Mouse (Mus musculus) lung, postnatal 14 days (tissue): ENCODE measurements around the gene Nob1.

ENCODE experiments used
- DNase-seq: peaks from one replicate; pipeline ENCODE4 v3.0.0; 2021

Nob1 gene

DNA sequence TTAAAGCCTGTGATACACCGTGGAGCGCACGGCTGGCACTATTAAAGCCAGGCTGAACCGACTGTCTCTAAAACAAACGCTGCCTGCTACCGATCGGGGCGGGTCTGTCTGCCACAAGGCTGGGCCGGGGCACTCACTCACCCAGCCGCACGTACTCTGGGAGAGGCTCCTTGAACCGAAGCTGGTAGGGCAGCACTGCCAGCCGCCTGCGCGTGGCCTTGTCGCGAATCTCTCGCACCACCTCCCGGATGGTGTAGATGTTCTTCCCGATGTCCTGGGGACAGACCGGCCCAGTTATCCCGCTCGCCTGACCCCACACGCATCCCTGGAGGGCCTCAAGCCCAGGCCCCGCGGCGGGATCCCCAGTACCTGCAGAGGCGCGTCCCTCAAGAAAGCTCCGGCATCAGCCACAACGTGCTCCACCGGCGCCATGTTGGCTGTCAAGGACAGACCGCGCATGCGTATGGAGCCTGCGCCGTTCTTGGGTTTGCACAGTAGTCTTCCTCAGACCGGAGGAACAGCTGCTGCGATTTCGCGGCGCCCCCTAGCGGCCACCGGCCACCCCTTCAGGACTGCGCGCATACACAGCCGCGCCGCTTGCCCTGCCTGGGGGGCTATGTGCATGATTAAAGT lies at the start of gene Nob1:
Nob1 (minus strand) TSS at position 455 of the 633 bp plus-strand sequence.
- peak; percentile 98 for DNase-seq

DNA sequence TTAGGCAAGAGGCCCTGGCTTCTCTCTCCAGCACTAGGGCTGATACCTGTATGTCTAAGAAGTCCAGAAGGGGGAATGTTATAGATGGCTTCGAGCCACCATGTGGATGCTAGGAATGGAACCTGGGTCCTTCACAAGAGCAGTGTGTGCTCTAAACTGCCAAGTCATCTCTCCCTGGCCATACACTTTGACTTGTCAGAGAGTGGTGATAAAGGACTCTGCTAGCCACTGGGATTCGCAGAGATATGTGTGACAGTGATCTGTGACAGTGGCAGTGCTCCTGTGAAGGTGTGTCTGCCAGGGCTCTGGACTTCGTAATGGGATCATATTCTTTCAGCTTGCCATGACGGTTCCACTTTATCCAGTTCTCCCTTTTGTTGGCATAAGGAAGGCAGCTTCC lies 48.5 kb upstream of the Nob1 start:
- DNase-seq = no peak

DNA sequence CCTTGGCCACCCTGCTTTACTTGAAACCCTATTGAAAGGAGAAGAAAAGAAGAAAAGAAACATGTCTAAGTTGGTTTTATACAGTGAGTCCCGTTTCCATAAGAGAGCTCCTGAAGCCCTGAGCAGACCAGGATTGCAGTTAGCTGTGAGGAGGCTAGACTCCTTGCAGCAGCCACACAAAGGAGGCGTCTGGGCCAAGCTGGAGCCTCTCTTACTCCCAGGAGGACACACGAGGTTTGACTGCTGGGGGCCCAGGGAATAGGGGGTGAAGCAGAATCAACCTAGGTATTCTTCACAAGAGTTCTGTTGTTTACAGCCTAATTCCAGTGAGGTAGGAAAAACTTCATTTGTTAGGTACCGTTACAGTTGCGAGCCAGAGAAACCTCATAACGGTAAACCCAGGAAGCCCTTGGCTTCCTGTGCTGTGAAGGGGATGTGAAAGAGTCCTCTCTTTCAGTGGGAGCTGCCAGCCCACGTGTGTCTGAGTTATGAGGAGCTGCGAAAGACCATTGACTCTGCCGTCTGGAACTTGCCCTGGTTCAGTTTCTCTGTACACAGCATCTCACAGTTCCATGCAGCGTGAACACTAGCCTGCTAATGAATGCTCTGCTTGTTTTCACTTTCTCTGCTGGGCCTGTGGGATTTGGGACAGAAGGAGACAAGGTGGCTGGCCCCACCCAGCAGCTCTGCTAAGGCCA lies 47.7 kb upstream of the Nob1 start:
- no peak for DNase-seq

DNA sequence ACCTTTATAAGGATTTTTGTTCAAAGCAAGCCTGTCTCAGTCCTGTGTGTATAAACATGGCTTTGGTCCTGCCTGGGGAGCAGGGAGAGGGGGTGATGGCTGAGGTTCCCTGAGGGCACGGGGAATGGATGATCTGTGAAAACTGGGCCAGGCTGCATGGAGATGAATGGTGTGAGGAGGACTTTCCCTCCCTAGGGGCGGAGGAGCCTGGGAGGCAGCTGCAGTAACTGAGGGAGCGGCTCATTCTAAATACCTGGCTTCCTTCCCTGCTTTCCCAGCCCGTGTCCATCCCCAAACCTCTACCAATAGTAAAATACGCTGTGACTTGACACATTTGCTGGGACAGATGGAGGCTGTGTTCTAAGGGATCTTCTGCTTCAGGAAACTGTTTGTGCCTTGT lies 45.5 kb upstream of the Nob1 start:
- DNase-seq = peak; percentile 18

DNA sequence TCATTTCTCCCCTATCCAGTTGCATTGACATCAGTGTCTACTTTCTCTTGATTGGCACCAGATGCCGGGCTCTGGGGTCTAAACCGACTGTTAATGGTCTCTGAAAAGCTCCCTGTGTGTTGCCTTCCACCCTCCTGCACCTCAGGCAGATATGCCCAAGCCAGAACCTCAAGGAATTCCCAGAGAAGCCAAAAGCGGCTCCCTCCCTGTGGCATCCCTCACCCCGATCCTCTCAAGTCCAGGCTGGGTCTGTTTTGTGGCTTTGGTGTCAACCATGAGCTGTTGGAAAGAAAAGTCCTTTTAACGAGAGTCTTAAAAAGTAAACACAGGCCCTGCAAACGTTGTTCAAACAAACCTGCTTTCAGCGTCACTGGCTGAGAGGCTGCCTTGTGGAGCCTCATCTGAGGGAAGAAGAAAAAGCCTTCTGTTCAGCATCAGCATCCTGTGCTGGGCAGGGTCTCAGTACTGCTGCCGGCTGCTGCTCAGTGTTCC lies 44.0 kb upstream of the Nob1 start:
- DNase-seq = no peak

DNA sequence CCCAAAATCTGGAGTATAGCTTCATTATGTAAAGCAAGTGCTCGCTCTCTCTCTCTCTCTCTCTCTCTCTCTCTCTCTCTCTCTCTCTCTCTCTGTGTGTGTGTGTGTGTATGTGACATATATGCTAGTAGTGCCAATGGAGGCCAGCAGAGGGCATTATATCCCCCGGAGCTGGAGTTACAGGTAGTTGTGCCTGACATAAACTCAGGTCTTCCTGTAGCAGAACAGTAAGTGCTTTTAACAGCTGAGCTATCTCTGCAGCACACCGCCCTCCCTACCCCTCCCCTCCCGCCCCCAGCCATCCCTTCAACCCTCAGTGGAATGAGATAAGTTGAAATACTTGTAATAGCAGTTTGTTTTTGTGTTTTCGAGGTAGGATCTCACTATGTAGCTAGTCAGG lies 41.8 kb upstream of the Nob1 start:
- DNase-seq = no peak

DNA sequence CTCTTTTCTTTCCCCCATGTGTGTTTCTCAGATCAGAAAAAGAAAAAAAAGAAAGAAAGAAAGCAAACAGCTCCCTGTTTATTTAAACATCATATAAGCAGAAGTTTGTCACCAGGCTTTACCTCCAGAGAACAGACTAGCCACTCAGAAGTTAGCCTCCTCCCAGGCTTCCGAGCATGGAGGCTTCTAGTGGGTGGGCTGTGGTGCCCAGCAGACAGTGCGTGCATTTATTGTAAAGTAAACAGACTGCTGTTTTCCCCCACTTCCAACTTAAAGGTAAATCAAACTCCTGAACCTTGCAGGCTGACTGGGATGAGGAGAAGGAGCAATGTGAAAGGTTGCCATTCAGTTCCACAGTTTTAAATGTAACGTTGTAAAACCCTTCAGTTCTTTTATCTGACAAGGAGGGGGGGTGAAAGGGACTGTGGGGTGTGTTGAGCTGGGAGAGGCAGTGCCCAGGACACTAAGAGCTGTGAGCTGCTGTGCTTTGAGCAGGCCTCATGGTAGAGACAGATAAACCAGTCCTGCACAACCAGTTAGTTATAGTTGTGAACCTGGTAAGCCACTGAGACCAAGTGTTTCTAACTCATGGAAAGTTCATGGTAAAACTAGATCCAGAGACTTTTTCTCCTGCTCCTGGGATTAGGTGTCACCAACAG lies 40.6 kb upstream of the Nob1 start:
- no peak for DNase-seq

DNA sequence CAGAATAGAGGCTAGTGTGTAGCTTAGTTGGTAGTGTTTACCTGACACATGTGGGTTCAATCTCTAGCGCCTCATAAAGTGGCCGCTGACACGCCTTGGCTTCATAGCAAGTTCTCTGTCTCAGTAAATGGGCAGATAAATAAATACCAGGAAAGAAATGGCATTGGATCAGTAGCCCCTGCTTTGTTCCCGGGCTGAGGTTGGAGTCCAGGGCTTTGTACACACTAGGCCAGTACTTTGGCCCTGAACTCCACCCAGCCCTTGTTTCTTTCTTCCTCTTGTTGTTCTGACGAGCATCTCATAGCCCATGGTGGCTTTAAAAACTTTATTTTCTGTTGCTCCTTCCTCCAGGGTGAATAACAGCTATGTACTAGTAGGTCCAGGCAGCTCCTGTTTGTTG lies 37.6 kb upstream of the Nob1 start:
- no peak for DNase-seq

DNA sequence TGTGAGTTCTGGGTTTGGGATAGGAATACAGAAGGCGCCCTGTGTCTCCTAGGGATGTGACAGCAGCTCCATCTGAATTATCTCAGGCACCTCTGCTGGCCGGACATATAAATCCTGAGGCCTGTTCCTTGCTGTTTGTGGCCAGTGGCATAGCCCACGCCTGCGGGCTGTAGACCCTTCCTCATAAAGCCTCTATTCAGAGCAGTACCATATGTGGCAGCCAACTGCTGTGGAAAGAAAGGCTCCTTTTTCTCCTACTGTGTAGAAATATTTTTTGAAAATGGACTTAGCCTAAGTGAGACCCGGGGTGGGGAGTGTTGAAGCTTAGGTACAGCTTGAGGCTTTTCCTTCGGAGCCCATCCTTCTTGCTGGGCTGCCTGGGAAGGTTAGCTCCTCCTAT lies 33.4 kb upstream of the Nob1 start:
- DNase-seq = no peak

DNA sequence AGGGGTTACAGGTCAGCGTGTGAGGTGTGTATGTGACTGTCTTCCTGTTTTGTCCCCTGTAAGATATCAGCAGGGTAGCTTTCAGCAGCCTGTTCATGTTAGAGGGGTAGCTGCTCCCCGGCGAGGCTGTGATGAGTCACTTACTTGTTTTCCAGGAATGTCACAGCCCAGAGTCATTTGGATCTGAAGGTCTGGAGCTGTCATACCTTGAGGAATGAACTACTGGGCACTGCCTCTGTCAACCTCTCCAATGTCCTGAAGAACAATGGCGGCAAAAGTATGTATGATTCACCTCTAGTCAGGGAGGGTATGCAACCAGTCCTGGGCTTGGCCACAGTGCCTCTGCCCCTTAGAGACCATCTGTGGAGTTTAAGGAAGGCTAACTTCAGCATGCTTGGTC lies 32.9 kb upstream of the Nob1 start:
- no peak for DNase-seq

DNA sequence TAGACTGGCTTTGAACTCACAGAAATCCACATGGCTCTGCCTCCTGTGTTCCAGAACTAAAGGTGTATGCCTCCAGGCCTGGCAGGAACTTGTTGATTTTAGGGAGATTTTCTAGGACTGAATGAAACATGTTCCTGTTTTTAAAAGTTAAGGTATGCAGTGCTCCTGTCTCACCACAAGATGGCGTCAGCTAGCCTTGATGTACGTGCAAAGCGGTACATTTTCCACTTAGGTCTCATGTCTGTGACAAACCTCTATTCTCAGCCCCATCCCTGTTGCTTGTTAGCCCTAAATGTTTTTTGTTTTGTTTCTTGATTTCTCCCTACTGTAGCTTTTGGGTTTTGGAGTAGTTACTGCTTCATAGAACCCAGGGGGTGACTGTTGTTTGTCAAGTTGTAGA lies 30.4 kb upstream of the Nob1 start:
- DNase-seq = peak; percentile 44

DNA sequence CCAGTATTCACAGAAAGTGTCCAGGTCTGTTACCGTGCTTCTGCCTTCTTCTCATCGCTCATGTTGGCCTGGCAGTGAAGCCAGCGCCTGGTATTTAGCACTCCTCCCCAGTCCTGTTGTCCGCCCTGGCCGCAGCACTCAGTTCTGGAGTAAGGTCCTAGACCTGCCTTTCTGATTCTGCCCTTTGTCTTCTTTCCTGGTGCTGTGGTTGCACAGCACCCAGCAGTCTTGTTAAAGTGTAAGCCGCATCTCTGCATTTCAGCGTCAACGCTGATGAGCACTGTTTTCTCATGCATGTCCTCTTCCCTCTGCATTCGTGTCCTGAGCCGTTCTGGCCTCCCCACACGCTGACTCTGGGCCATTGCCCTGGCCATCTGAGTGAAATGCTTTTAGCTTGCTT lies 28.5 kb upstream of the Nob1 start:
- DNase-seq = no peak

DNA sequence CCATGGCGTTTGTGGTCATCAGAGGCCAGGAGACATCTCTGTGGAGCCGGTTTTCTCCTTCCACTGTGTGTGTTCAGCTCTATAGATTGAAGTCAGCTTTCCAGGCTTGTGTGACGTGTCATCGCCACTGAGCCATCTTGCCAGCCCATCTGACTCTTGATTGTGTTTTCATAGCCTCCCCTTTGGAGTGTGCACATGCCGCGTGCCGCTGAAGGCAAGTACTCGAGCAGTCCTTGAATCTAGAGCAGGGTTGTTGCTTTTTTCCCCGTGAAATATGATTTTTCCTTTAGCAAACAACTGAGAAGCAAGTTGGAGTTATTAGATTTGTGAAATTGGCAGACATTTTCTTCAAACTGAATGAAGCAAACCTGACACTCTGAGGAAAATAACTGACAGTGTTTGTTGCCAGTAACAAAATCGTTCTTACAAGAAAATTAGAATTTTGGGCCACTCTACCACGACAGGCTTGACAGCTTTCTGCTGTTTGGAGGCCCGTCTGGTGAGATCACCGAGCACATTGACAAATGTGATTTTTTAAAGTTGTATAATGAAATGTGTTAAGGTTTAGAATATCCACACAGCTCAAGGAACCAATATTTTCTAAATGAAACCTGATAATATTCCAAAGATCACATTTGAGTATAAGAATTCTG lies 26.7 kb upstream of the Nob1 start:
- DNase-seq = no peak

DNA sequence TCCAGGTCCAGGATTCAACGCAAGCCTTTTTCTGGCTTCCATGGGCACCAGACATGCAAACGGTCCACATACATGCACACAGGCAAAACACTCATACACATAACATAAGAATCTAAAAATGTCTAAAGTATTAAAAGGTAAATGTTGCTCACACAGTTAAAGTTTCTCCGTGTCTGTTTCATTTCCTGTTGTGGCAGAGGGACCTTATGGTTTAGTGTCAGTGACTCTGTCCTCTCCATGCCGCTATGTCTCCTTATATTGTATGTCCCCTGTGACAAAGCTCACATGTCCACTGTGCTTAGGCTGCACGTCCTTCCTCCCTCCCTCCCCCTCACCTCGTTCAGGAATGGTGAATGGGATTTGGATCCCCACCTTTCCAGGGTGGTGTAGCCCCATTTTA lies 24.8 kb upstream of the Nob1 start:
- DNase-seq = no peak

DNA sequence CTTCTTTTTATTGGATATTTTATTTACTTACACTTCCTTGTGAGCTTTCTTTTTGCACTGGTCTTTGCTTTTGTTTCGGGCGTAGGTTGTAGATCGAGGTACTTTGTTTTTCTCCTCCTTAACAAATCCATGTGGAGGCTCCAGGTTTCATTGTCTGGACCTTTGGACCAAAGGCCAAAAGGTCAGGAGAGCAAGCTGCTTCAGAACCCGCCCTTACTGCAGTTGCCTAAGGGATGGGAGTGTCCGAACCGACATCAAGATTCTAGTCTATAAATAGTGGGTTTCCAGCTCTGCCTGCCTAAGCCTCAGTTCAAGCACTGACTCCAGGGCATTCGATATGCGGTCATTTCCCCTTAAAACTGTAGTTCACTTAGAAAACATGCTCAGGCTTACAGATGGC lies 24.3 kb upstream of the Nob1 start:
- no peak for DNase-seq

DNA sequence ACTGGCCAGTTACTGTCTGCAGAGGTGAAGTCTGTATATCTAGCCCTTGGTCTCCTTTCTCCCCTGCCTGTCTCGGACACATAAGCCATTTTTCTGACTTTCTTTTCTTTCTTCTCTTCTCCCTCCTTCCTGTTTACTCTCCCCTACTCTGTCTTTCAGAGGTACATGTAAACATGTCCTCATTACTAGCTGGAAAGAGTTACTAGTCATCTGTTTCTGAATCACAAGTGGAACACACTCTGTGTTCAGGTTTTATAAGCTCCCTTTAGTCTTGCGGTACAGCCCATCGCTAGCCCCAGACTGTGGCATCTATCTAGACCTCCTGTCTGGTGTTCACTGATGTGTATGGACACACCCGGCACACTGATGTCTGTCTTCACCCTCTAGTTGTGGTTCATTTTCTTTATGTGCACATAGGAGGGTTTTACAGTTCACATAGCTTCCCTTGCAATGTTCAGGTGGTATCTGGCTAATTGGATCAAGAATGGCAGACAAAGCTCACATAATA lies 23.6 kb upstream of the Nob1 start:
- no peak for DNase-seq

DNA sequence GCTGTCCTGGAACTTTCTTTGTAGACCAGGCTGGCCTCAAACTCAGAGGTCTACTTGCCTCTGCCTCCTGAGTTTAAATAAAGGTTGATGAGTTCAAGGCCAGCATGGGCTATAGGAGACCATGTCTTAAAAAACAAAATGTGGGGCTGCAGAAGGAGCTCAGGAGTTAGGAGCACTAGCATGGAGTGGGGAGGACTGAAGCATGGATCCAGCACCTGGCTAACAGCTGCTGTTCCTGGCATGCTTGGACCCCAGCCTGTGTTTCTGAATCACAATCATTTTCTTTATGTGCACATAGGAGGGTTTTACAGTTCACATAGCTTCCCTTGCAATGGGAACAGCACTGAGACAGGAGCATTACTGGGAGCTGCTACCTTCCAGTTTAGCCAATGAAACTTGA lies 22.9 kb upstream of the Nob1 start:
- no peak for DNase-seq

DNA sequence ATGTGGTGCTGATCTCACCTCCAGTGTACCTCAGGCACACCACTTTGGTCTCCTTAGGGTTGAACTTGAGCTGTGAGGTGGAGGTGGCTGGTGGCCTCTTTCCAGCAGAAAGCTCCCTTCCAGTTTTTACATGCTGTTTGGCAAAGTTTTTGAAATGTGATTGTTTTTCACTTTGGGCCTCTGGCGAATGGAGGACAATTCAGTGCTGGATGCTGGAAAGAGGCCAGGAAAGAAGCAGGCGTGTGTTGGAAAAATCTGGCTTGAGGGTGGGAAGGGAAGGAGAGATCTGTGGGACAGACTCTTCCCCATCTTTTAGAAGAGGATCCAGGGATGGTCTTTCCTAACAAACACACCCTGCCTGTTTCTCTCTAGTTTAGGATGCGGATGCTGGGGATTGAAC lies 19.8 kb upstream of the Nob1 start:
- peak; percentile 28 for DNase-seq

DNA sequence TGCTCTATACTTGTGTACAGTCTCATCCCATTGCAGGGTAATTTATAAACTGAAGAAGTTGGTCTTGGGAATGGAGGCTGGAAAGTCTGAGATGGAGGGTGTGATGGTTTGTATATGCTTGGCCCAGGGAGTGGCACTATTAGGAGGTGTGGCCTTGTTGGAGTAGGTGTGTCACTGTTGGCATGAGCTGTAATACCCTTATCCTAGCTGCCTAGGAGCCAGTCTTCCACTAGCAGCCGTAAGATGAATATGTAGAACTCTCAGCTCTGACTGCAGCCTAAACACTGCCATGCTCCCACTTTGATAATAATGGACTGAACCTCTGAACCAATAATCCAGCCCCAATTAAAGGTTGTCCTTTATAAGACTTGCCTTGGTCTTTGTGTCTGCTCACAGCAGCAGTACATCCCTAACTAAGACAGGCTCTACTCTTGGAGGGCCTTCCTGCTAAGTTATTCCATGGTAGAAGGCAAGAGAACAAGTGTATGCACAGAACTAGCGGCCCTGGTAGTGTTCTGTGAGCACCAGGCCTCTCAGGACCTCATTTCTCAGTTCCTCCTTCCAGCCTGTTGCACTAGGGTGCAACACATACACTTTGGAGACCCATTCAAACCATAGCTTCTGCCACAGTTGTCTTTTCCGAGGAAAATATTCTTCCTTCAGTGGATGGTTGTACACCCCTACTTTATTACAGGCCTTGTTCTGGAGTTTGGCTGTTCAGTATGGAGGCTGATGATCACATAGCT lies 15.2 kb upstream of the Nob1 start:
- DNase-seq = no peak

DNA sequence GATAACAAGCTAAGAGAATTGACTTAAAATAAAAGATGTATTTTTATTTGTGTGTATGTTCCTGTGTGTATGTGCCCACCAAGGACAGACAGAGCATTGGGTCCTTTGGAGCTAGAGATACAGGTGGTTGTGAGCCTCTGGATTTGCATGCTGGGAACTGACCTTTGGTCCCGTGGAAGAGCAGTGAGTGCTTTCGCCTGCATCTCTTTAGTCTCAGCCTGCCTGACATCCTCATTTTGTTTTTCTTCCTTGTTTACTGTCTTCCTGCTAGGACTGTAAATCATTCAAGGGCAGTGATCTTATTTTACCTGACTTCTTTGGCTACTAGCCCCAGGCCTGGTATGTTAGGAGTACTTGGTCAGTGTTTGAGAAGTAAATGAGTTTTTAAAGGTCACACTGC lies 12.9 kb upstream of the Nob1 start:
- no peak for DNase-seq

DNA sequence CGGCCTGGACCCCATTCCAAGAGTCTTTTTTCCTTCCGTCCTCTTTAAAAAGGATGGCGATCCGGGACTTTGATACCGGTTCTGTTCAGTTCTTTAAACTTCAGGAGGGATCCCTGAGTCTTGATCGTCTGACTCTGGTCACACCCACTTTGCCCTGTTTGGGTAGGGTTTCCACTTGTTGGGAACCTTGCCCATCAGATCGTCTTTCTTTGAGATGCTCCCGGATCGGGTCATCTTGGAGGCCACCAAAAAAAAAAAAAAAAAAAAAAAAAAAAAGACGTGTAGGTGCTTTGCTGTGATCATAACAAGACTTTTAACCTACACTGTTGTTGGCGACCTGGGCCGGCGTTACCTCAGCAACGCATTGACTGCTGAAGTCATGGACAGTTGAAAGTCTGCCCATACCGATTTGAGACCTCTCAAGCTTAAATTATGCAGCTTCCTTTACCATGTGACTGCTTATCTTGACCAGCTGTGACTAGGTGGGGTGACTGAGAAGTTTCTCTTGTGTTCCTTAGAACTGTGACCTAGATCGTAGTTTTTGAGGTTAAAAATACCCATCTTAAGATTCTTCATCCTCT lies 12.1 kb upstream of the Nob1 start:
- DNase-seq = peak; percentile 22
